Mouse (Mus musculus) heart, embryonic 13.5 days (tissue): ENCODE data around the gene 9230104L09Rik. TPM values are rescaled to one million over a fixed set of nuclear protein-coding genes. Genes with fewer than 3 reads are reported as not detected.

Experiments used
- polyA plus RNA-seq: library from polyadenylated mRNA; unstranded; fragments of >200 nt; fragmentation: Nextera tagmentation; extraction: Ambion mirVana; gene quantifications from 2 replicates; pipeline ENCODE4 v1.2.1, GENCODE M21; 2015

The 9230104L09Rik gene
- polyA plus RNA-seq, 1 experiment from 2014 or later, result not detected

Other genes with a start within 250 kb of the 9230104L09Rik start
- 50.4 and 55.5 TPM in 2 replicates for gene Nxt1, start 192.4 kb downstream of the 9230104L09Rik start, polyA plus RNA-seq
- gene Gzf1, start 184.0 kb downstream of the 9230104L09Rik start, polyA plus RNA-seq, result 13.1 and 13.2 TPM in 2 replicates
- gene Napb, start 132.6 kb downstream of the 9230104L09Rik start, polyA plus RNA-seq, result 2.2 and 2.4 TPM in 2 replicates
- not detected in 2 replicates for gene Cstl1, start 114.7 kb downstream of the 9230104L09Rik start, polyA plus RNA-seq
- gene Cst11, start 93.5 kb downstream of the 9230104L09Rik start, polyA plus RNA-seq, result not detected in 2 replicates
- gene 8030411F24Rik, start 83.0 kb downstream of the 9230104L09Rik start, polyA plus RNA-seq, result not detected in 2 replicates
- not detected in 2 replicates for gene Cst12, start 75.7 kb downstream of the 9230104L09Rik start, polyA plus RNA-seq
- gene Cst8, start 66.3 kb downstream of the 9230104L09Rik start, polyA plus RNA-seq, result not detected in 2 replicates
- not detected in 2 replicates for gene Cst13, start 45.0 kb downstream of the 9230104L09Rik start, polyA plus RNA-seq
- gene Cst9, start 29.9 kb downstream of the 9230104L09Rik start, polyA plus RNA-seq, result 3.3 and 3.9 TPM in 2 replicates
- gene Cst3, start 10.7 kb upstream of the 9230104L09Rik start, polyA plus RNA-seq, result 753 and 907 TPM in 2 replicates
- not detected in 2 replicates for gene Gm1330, start 138.2 kb upstream of the 9230104L09Rik start, polyA plus RNA-seq
- gene Gm10750, start 152.2 kb upstream of the 9230104L09Rik start, polyA plus RNA-seq, result not detected in 2 replicates